In genomic region chr1:153740145-153740544, GRCm38 (mm10) we compare ENCODE assay signal across 8 mouse cellular contexts. TPM values are rescaled to one million over a fixed set of nuclear protein-coding genes. Genes with fewer than 3 reads are reported as not detected.
DNase-seq lines count a peak whose midpoint lies in the region; ATAC-seq and TF ChIP-seq lines count a peak whose summit lies in the region.

Gene Rgs16, plus strand, starts transcription at chr1:153740349.

- peaks cover 10% of the 10 kb centered on the region; the same call in 1 of the 2 replicates for H3K36me3 ChIP-seq in ES-E14 (ENCODE audit: control insufficient read depth, insufficient read depth, low read length, poor library complexity, severe bottlenecking)
- H3K36me3 ChIP-seq in hindbrain, embryonic 12.5 days = 0 out of 2 replicates have a peak, but pooled peaks cover 5% of the 10 kb centered on the region

- in situ Hi-C loops in ES-E14 (cut with MboI; ENCODE audit: low sequenced_read_pairs in 2 of 2, unreplicated experiment in 2 of 2) = no loop called here

- under 1% methylated on average over 27 of the region's 28 CpGs for WGBS in hindbrain, embryonic 12.5 days

- H3K27me3 ChIP-seq in hindbrain, embryonic 12.5 days = peaks cover 24% of the 10 kb centered on the region

- peak; percentile 70 for DNase-seq in ES-E14 (ENCODE audit: low read depth, low spot score)
- peak; percentile 85 for DNase-seq in cerebellum, adult 8-10 months
- DNase-seq in layer of hippocampus, postnatal 36 days = peak; percentile 50 to 51
- peak; percentile 79 for DNase-seq in lung, postnatal 36 days
- peak; percentile 65 for DNase-seq in retina, postnatal 7 days (ENCODE audit: low read depth, low spot score)
- DNase-seq in urinary bladder, postnatal 14 days (ENCODE audit: low spot score) = peak; percentile 81

- no peak within 1 kb of the TSS for H3K27ac ChIP-seq in ES-E14 (ENCODE audit: insufficient read depth, low read depth, low read length, poor library complexity, severe bottlenecking)
- no peak within 1 kb of the TSS for H3K27ac ChIP-seq in hindbrain, embryonic 12.5 days

- H3K9me3 ChIP-seq in ES-E14 (ENCODE audit: control insufficient read depth, insufficient read depth, low read depth, low read length) = no peaks in the 10 kb centered on the region
- H3K9me3 ChIP-seq in hindbrain, embryonic 12.5 days (replicated peaks) = no peaks in the 10 kb centered on the region

- peak within 1 kb of the TSS; percentile 56 for H3K9ac ChIP-seq in ES-E14 (ENCODE audit: insufficient read depth, low read depth, low read length, poor library complexity, severe bottlenecking)
- H3K9ac ChIP-seq in hindbrain, embryonic 12.5 days = peak within 1 kb of the TSS; percentile 55

- peak; percentile 58 for ATAC-seq in frontal cortex, adult (ENCODE audit: low TSS enrichment)
- ATAC-seq in hindbrain, embryonic 12.5 days (ENCODE audit: low FRiP score) = peak; percentile 64

- peak within 1 kb of the TSS; percentile 66 to 69 for H3K4me3 ChIP-seq in ES-E14 (ENCODE audit: insufficient read depth in 1 of 2, low read depth in 1 of 2, low read length in 2 of 2, poor library complexity in 1 of 2, severe bottlenecking in 1 of 2)
- peak within 1 kb of the TSS; percentile 38 for H3K4me3 ChIP-seq in hindbrain, embryonic 12.5 days

- H3K4me1 ChIP-seq in ES-E14 (ENCODE audit: control insufficient read depth in 2 of 2, insufficient read depth in 2 of 2, low read length in 2 of 2, poor library complexity in 1 of 2) = peaks cover 0 to 5% of the 10 kb centered on the region in 2 experiments; a peak in 1 of 4 replicates
- peaks cover 41% of the 10 kb centered on the region for H3K4me1 ChIP-seq in hindbrain, embryonic 12.5 days

- H3K4me2 ChIP-seq in hindbrain, embryonic 12.5 days (replicated peaks) = peak within 1 kb of the TSS; percentile 80

TF ChIP-seq in ES-E14, 5 proteins besides CTCF, POLR2A, EP300 and RAD21:
- TF ChIP-seq ZC3H11A (IDR thresholded peaks at IDR 0.05; ENCODE audit: borderline replicate concordance, low read depth, low read length) (no peak), ZNF384 (IDR thresholded peaks at IDR 0.05; ENCODE audit: low read depth, low read length) (peak; percentile 78), HCFC1 (IDR thresholded peaks at IDR 0.05; ENCODE audit: borderline replicate concordance, insufficient read depth, low read length) (no peak), MAFK (IDR thresholded peaks at IDR 0.05; ENCODE audit: insufficient read depth, low read depth, low read length) (no peak)

RNA-seq across cellular contexts. Expression of gene Rgs16, which starts in this region (rescaled TPM):
- total RNA-seq in ES-E14 (2012; rRNA removed) = 4.5 and 8.6 TPM in 2 replicates
- 24.9 and 27.0 TPM in 2 replicates for polyA plus RNA-seq in hindbrain, embryonic 12.5 days (2016; fragmentation: Nextera tagmentation; extraction: Ambion mirVana)
- total RNA-seq in layer of hippocampus, postnatal 36 days (2021) = 1 to 10 TPM; 6.4 to 7.0 TPM
